Mouse (Mus musculus) adrenal gland, postnatal 4 days (tissue): ENCODE data around the gene Slbp. TPM values are rescaled to one million over a fixed set of nuclear protein-coding genes. Genes with fewer than 3 reads are reported as not detected.
A peak's percentile ranks its signal among the peaks of the same experiment; 100 is the strongest.

Experiments
- DNase-seq, 2 experiments: peaks; one replicate each; pipeline ENCODE4 v3.0.0; 2021 to 2022; ENCODE audit warnings: low spot score in 2 of 2, mixed read lengths in 2 of 2
- total RNA-seq, 2 experiments: library from RNA; stranded (reverse); gene quantifications; 2 replicates each; pipeline ENCODE4 v1.2.3; 2021

Gene Slbp
- total RNA-seq, 2 experiments from 2014 or later, result 65.7 to 71.6 TPM

DNA sequence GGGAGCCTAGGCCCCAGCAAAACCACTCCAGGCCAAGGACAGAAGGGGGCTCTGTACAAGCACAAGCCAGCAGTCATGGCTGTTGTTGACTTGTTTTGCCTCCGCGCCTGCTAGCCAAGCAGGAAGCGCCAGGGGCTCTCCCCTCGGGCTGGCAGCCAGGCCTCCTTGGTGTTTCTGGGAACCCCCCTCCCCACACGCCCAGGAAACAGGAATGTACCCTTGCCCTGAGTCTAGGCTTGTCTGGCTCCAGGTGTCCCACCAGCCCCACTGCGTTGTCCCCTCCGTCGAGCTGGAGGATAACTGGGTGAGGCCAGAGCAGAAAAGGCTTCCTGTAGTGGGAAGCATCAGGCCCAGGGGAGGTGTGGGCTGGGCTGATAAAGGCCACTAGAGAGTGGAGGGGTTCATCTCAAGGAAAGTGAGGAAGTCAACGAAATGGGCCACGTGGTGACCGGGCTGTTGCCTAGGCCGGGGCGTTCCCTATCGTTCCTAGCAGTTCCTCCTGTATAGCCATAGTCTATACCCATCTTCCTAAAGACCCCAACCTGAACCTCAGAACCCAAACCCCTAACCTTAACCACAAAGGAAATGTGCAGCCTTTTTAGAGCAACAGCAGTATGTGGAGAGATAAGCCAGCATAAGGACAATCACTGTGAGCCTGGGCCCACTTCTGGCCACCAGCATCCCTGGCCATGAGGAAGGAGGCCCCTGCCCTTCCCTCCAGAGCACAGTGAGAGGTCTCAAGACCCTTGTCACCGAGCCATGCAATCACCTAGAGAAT lies 29.4 kb upstream of the Slbp start:
- DNase-seq, result no peak

- no peak for DNase-seq
Measured at GRCm38 (mm10) chr5:33681044-33681443, 28.7 kb upstream of the Slbp start.

GRCm38 (mm10) chr5:33678244-33678643 lies 25.9 kb upstream of the Slbp start:
- DNase-seq, result no peak

GRCm38 (mm10) chr5:33675964-33676363 lies 23.6 kb upstream of the Slbp start:
- DNase-seq, result no peak

DNA sequence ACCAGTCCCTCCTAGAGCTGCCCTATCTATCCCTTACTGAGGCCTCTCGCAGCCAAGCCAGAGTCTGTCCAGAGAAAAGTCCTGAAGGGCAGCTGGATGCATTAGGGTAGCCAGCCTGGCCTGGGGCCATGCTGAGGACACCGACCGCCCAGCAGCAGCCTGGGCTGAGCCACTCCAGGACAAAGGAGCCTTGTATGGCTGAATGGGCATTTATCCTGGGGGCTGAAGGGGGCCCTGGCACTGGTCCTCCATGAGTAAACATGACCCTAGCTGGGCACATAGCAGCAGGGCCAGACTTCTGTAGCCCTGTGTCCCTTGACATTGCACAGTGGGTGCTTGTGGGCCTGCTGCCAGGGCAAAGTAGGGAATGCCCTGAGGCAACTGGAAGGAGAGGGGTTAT lies 22.1 kb upstream of the Slbp start:
- no peak for DNase-seq

DNA sequence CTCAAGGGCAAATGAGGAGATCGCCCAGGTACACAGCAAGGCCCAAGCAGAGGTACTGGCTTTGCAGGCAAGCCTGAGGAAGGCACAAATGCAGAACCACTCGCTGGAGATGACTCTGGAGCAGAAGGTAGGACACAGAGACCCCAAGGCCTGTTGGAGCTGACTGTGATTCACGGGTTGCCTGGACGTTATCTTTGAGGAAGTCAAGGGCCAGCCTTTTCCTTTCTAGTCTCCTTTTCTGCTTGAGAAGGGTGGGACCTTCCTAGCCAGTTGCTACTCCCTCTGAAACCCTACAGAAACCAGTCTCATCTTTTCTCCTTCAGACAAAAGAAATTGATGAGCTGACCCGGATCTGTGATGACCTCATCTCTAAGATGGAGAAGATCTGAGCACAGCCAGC lies 19.3 kb upstream of the Slbp start:
- DNase-seq, result no peak

GRCm38 (mm10) chr5:33668223-33668622 lies 15.8 kb upstream of the Slbp start:
- DNase-seq, result no peak

DNA sequence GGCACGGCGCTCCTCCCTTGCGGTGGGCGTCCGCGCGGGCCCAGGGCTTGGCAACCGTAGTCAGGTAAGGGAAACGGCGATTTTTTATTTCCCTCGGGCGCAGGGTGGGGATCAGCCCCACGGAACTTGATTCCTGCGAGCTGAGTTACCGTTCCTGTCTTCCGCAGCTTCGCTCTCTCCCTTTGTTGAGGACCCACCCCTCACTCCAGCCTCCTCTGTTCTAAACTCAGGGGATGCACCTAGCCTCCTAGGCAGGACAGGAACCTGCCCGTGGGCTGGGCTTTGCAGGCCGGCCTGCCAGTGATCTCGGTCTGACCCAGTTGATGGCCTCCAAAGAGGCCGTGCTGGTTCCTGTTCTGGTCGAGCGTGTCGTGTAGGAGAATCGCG lies 6.3 kb upstream of the Slbp start:
- DNase-seq, result no peak

GRCm38 (mm10) chr5:33657787-33658663 lies 5.7 kb upstream of the Slbp start, which contains the start of the genes Tacc3 and Tmem129:
Gene Tacc3 (plus strand): TSS chr5:33658128.
Gene Tmem129 (minus strand): TSS chr5:33658416.
- peak; percentile 86 to 95 for DNase-seq

GRCm38 (mm10) chr5:33657251-33657786 lies 4.9 kb upstream of the Slbp start:
- no peak for DNase-seq

DNA sequence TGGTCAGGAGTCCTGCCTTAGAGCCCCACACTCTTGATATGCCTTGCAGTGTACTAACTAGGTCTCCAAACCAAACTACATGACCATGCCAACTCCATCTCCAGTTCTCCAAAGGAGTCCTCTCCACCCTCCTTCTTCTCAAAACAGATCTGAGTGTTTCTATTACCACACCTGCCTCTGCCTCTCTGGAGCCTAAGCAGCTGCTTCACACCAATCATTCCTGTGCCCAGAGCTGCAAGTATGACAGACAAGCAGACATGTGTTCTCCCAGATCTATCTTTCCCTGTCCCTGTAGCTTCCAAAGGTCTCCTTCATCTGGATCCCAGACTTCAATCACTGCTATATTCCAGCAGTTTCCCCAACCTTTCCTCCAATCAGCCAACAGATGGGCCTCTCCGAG lies 4.4 kb upstream of the Slbp start:
- no peak for DNase-seq

GRCm38 (mm10) chr5:33655251-33655840 lies 3.0 kb upstream of the Slbp start:
- DNase-seq, result no peak

GRCm38 (mm10) chr5:33654424-33654823 lies 2.0 kb upstream of the Slbp start:
- no peak for DNase-seq

- no peak for DNase-seq
Measured at GRCm38 (mm10) chr5:33652783-33653173, 404 bp upstream of the Slbp start.

DNA sequence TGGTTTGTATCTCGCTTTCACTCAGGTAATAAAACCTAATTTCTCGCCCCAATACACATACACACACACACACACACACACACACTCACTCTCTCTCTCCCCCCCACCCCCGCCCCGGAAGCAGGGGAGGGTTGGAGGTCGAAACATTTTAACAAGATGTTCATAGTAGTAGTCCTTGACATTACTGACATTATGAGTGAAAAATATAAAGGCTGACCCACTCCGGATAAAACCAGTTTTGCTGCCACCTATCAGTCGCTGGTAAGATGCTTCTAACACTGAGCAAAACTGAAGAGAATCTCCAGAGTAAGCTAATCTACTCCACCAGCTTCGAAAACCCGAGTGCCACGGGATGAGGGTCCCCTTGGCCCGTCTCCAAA lies 843 bp downstream of the Slbp start:
- no peak for DNase-seq

DNA sequence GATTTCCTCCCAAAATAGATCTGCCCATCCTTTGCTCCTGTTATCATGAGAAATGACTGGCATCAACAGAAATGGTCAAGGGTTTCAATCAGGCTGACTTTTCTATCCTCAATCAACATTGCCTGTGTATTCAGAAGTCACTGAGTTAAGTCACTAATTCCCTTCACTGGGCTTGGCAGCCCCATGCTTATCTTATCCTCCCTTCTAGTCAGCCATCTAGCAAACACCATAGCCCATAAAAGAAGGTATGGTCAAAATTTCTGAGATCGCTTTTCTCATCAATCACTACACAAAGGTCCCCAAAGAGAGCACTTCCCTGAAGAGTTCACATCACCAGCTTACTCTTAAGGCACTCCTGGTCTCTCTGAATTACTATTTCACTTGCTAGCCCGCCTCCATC lies 1.4 kb downstream of the Slbp start:
- no peak for DNase-seq

DNA sequence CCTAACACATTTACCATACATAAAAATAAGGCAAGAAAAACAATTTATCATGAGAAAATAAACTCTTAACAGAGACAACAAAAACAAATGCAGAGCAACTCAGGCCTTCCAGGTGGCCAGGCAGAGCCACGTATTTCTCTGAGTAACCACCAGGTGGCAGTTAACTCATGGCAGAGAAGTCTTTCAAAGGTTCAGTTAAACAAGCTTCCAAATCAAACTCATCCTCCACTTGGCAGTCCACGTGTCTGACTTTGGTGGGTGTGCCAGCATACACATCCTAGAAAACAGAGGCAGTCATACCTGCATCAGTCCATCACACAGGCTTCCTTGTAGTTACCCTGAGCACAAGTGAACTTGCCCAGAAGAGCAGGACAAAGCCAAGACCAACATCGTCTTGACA lies 11.7 kb downstream of the Slbp start:
- DNase-seq, result no peak

DNA sequence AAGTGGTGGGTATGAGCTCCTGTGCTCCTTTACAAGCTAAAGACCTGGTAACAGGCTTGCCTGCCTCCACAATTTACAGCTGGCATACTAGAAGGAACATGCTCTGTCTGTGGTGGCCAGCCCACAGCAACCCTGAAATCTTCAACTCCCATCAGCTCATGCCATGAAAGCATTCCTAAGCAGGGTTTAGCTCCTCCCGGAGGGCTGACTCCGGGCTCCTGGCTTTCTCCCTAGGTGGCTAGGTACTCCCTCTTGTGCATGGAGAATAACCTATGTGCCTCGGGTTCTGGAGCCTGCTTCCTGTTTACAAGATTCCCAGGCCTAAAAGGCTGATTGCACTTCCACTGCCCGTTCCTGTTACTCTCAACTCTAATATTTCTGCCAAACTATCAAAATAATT lies 13.5 kb downstream of the Slbp start:
- DNase-seq, result no peak

GRCm38 (mm10) chr5:33637606-33638350 lies 14.6 kb downstream of the Slbp start:
- no peak for DNase-seq

DNA sequence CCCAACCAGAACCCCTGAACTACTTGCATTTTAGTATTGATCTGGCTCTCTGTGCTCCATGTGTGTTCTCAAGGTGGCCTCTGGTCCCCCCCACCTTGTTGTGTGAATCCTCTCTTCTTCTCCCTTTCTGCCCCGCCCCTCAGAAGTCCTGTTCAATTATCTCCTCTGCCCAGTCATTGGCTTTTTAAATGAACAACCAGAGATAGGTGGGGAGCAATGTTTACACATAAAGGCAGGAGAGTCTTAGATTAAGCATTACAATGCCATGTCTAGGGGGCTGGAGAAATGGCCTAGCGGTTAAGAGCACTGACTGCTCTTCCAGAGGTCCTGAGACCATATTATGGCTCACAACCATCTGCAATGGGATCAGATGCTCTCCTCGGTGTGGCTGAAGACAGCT lies 17.0 kb downstream of the Slbp start:
- no peak for DNase-seq

DNA sequence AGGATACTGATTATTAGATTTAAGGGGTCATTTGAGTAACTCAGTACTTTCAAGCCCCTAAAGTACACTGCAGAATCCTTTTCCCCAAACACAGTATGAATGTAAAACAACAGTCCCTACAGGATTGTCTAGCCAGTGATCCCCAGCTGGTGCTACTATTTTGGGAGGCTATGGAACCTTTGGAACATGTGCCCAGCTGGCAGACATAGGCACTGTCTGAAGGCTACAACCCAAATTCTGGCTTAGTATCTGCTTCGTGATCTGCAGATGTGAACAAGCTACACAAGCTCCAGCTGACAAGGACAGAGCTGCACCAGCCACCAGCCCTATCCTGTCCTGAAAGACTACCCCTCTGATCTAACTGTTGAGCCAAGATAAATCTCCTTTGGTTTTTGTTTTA lies 19.8 kb downstream of the Slbp start:
- DNase-seq, result no peak
